Mouse (Mus musculus): ENCODE data around the gene Jund. TPM values are rescaled to one million over a fixed set of nuclear protein-coding genes. Genes with fewer than 3 reads are reported as not detected.

Jund gene
- total and polyA plus RNA-seq, 3 experiments, result 191 to 283 (median 279) TPM

GRCm38 (mm10) chr8:70742176-70742575 lies 43.4 kb downstream of the Jund start:
- Histone ChIP-seq H3K27ac (ENCODE audit: insufficient read depth, low read depth) (no peak overlapping the region), H3K79me2 (replicated peaks; ENCODE audit: control insufficient read depth, extremely low read depth, insufficient read depth, poor library complexity, severe bottlenecking) (no peaks in the 10 kb centered on the region), H3K9me3 (replicated peaks; ENCODE audit: low read length) (no peaks in the 10 kb centered on the region), H3K4me2 (ENCODE audit: insufficient read depth, low read depth, poor library complexity, severe bottlenecking) (no peak overlapping the region), H3K27me3 (replicated peaks) (no peaks in the 10 kb centered on the region), H3K4me1 (ENCODE audit: control insufficient read depth in 1 of 2, insufficient read depth in 2 of 2) (peaks cover 5 to 24% of the 10 kb centered on the region in 2 experiments; a peak in 3 of 4 replicates), H3K4me3 (replicated peaks in 1 of 3; ENCODE audit: low read depth in 2 of 3, low read length in 2 of 3, poor library complexity in 1 of 3) (no peak overlapping the region), H3K9ac (ENCODE audit: insufficient read depth, low read depth) (no peak overlapping the region), H3K36me3 (replicated peaks in 1 of 2; ENCODE audit: control insufficient read depth in 1 of 2, insufficient read depth in 1 of 2, low read length in 1 of 2) (peaks cover 0 to 24% of the 10 kb centered on the region in 2 experiments)
- in situ Hi-C loops (cut with MboI; ENCODE audit: low pct_ligation_motif_present, low pct_unique_long_range_greater_than_20kb, low sequenced_read_pairs) (no loop called here), dilution Hi-C loops (cut with MboI; ENCODE audit: extremely low pct_ligation_motif_present, extremely low pct_unique_long_range_greater_than_20kb, low sequenced_read_pairs) (no loop called here)
- no peak for DNase-seq (ENCODE audit: extremely low read depth)
- TF ChIP-seq ZKSCAN1 (IDR thresholded peaks at IDR 0.05; ENCODE audit: borderline replicate concordance, low read depth, low read length) (no peak), CHD1 (IDR thresholded peaks at IDR 0.05; ENCODE audit: low read depth, low read length) (no peak), CHD2 (IDR thresholded peaks at IDR 0.05; ENCODE audit: low read length) (no peak), KAT2A (IDR thresholded peaks at IDR 0.05; ENCODE audit: insufficient replicate concordance, low read length) (no peak), USF2 (conservative IDR thresholded peaks at IDR 0.05; ENCODE audit: low read depth, low read length) (no peak), ETS1 (conservative IDR thresholded peaks at IDR 0.05; ENCODE audit: low read depth, low read length) (no peak), CTCF (conservative IDR thresholded peaks at IDR 0.05 in 1 of 2, IDR thresholded peaks at IDR 0.05 in 1 of 2; ENCODE audit: low read depth in 2 of 2, low read length in 2 of 2) (no peak), MEF2A (IDR thresholded peaks at IDR 0.05; ENCODE audit: borderline replicate concordance, low read depth, low read length) (no peak), EP300 (IDR thresholded peaks at IDR 0.05; ENCODE audit: low read length) (no peak), ELF1 (IDR thresholded peaks at IDR 0.05; ENCODE audit: low read depth, low read length) (no peak), GABPA (IDR thresholded peaks at IDR 0.05; ENCODE audit: insufficient replicate concordance, low read depth, low read length) (no peak), NELFE (IDR thresholded peaks at IDR 0.05; ENCODE audit: low read depth, low read length) (no peak), ZNF384 (IDR thresholded peaks at IDR 0.05; ENCODE audit: low read depth, low read length) (no peak), POLR2A (IDR thresholded peaks at IDR 0.05; ENCODE audit: low read depth, low read length) (no peak)

- H3K9me3 ChIP-seq (replicated peaks; ENCODE audit: low read length), result no peaks in the 10 kb centered on the region
- in situ Hi-C loops (cut with MboI; ENCODE audit: low pct_ligation_motif_present, low pct_unique_long_range_greater_than_20kb, low sequenced_read_pairs), result no loop called here
- no peaks in the 10 kb centered on the region for H3K79me2 ChIP-seq (replicated peaks; ENCODE audit: control insufficient read depth, extremely low read depth, insufficient read depth, poor library complexity, severe bottlenecking)
- DNase-seq (ENCODE audit: extremely low read depth), result no peak
- H3K9ac ChIP-seq (ENCODE audit: insufficient read depth, low read depth), result no peak overlapping the region
- H3K4me3 ChIP-seq (replicated peaks in 1 of 3; ENCODE audit: low read depth in 2 of 3, low read length in 2 of 3, poor library complexity in 1 of 3), result no peak overlapping the region
- H3K4me1 ChIP-seq (ENCODE audit: control insufficient read depth in 1 of 2, insufficient read depth in 2 of 2), result peaks cover 5 to 18% of the 10 kb centered on the region in 2 experiments; a peak in 3 of 4 replicates
- dilution Hi-C loops (cut with MboI; ENCODE audit: extremely low pct_ligation_motif_present, extremely low pct_unique_long_range_greater_than_20kb, low sequenced_read_pairs), result no loop called here
- H3K27me3 ChIP-seq (replicated peaks), result no peaks in the 10 kb centered on the region
- peaks cover 4 to 33% of the 10 kb centered on the region in 2 experiments for H3K36me3 ChIP-seq (replicated peaks in 1 of 2; ENCODE audit: control insufficient read depth in 1 of 2, insufficient read depth in 1 of 2, low read length in 1 of 2)
- H3K4me2 ChIP-seq (ENCODE audit: insufficient read depth, low read depth, poor library complexity, severe bottlenecking), result no peak overlapping the region
- no peak for TF ChIP-seq ELF1 (IDR thresholded peaks at IDR 0.05; ENCODE audit: low read depth, low read length)
- H3K27ac ChIP-seq (ENCODE audit: insufficient read depth, low read depth), result no peak overlapping the region
Measured at GRCm38 (mm10) chr8:70742981-70743655, 44.4 kb downstream of the Jund start.

All from CH12.LX (cell line).